Mouse (Mus musculus) MEL (cell line): ENCODE measurements around the gene Kat7. TPM values are rescaled to one million over a fixed set of nuclear protein-coding genes. Genes with fewer than 3 reads are reported as not detected.

ENCODE experiments used
- DNase-seq: peaks from one replicate; pipeline ENCODE4 v3.0.0; 2011; ENCODE audit warnings: low read depth, low spot score
- H3K27ac ChIP-seq: 2 replicates; pipeline ENCODE4 v1.5.1; 2012; ENCODE audit warnings: low read depth, mild to moderate bottlenecking, control low read depth, low read length, moderate library complexity; ENCODE audit not compliant: control insufficient read depth
- H3K27me3 ChIP-seq, 2 experiments: fragments of 150-350 bp in 1 of 2; sonication (generic) in 1 of 2; 2 replicates each; pipeline ENCODE4 v1.6.1; 2012; ENCODE audit warnings: low read length in 2 of 2, mild to moderate bottlenecking in 2 of 2, improper control_type of control experiment in 1 of 2, moderate library complexity in 1 of 2; ENCODE audit not compliant: insufficient read depth in 2 of 2, control insufficient read depth in 1 of 2
- H3K36me3 ChIP-seq, 2 experiments: 2 replicates each; pipeline ENCODE4 v1.6.1; 2012 to 2014; ENCODE audit warnings: low read length in 2 of 2, improper control_type of control experiment in 1 of 2, inconsistent platforms in 1 of 2, mild to moderate bottlenecking in 1 of 2; ENCODE audit not compliant: insufficient read depth in 2 of 2, control insufficient read depth in 1 of 2
- H3K4me1 ChIP-seq, 2 experiments: fragments of 150-350 bp in 1 of 2; sonication (generic) in 1 of 2; 2 replicates each; pipeline ENCODE4 v1.6.1; 2012; ENCODE audit warnings: low read length in 2 of 2, improper control_type of control experiment in 1 of 2, mild to moderate bottlenecking in 1 of 2; ENCODE audit not compliant: insufficient read depth in 2 of 2, control insufficient read depth in 1 of 2
- H3K4me3 ChIP-seq, 2 experiments: fragments of 150-350 bp in 1 of 2; sonication (generic) in 1 of 2; 2 replicates each; pipeline ENCODE4 v1.5.1; 2012; ENCODE audit warnings: low read depth in 2 of 2, low read length in 2 of 2, mild to moderate bottlenecking in 2 of 2, moderate library complexity in 2 of 2, control low read depth in 1 of 2, improper control_type of control experiment in 1 of 2; ENCODE audit not compliant: control insufficient read depth in 1 of 2, insufficient read depth in 1 of 2
- H3K79me2 ChIP-seq: 2 replicates; pipeline ENCODE4 v1.6.1; 2012; ENCODE audit warnings: mild to moderate bottlenecking, low read length, moderate library complexity; ENCODE audit not compliant: control insufficient read depth, poor library complexity, insufficient read depth
- H3K9ac ChIP-seq: 2 replicates; pipeline ENCODE4 v1.6.1; 2012; ENCODE audit warnings: low read depth, mild to moderate bottlenecking, control low read depth, low read length, moderate library complexity; ENCODE audit not compliant: control insufficient read depth, poor library complexity, severe bottlenecking
- H3K9me3 ChIP-seq: fragments of 150-350 bp; sonication (generic); replicated peaks from 2 replicates; pipeline ENCODE4 v1.6.1; 2012; ENCODE audit warnings: mild to moderate bottlenecking, low read length, improper control_type of control experiment, moderate library complexity; ENCODE audit not compliant: insufficient read depth
- BHLHE40 ChIP-seq: IDR thresholded peaks from 2 replicates; pipeline ENCODE4 v1.6.1; 2012; ENCODE audit warnings: low read depth, mild to moderate bottlenecking, inconsistent platforms, low read length, improper control_type of control experiment, borderline replicate concordance
- CHD2 ChIP-seq: IDR thresholded peaks from 2 replicates; pipeline ENCODE4 v1.6.1; 2011; ENCODE audit warnings: low read length, improper control_type of control experiment
- CTCF ChIP-seq, 3 experiments: IDR thresholded peaks in 2 of 3; conservative IDR thresholded peaks in 1 of 3; 2 replicates each; pipeline ENCODE4 v1.5.1; 2011 to 2012; ENCODE audit warnings: low read length in 3 of 3, low read depth in 2 of 3, mild to moderate bottlenecking in 2 of 3, improper control_type of control experiment in 1 of 3, inconsistent platforms in 1 of 3, mixed read lengths in 1 of 3, moderate library complexity in 1 of 3; ENCODE audit not compliant: control insufficient read depth in 1 of 3, insufficient read depth in 1 of 3, poor library complexity in 1 of 3, severe bottlenecking in 1 of 3
- E2F4 ChIP-seq: IDR thresholded peaks from 2 replicates; pipeline ENCODE4 v1.6.1; 2011; ENCODE audit warnings: low read depth, low read length, improper control_type of control experiment, borderline replicate concordance
- ELF1 ChIP-seq: IDR thresholded peaks from 2 replicates; pipeline ENCODE4 v1.6.1; 2014; ENCODE audit warnings: low read depth, mild to moderate bottlenecking, inconsistent platforms, low read length, improper control_type of control experiment, moderate library complexity
- ETS1 ChIP-seq: IDR thresholded peaks from 2 replicates; pipeline ENCODE4 v1.6.1; 2012; ENCODE audit warnings: low read depth, mild to moderate bottlenecking, inconsistent platforms, low read length, improper control_type of control experiment, moderate library complexity
- GATA1 ChIP-seq: IDR thresholded peaks from 2 replicates; pipeline ENCODE4 v1.6.1; 2011; ENCODE audit warnings: low read depth, low read length, improper control_type of control experiment
- HCFC1 ChIP-seq: IDR thresholded peaks from 2 replicates; pipeline ENCODE4 v1.6.1; 2012; ENCODE audit warnings: low read depth, mild to moderate bottlenecking, inconsistent platforms, low read length, improper control_type of control experiment, moderate library complexity
- JUND ChIP-seq: IDR thresholded peaks from 2 replicates; pipeline ENCODE4 v1.6.1; 2011; ENCODE audit warnings: low read depth, mild to moderate bottlenecking, improper control_type of control experiment, low read length
- KAT2A ChIP-seq: conservative IDR thresholded peaks from 2 replicates; pipeline ENCODE4 v1.6.1; 2012; ENCODE audit warnings: low read depth, low read length, improper control_type of control experiment, inconsistent platforms
- MAFK ChIP-seq: IDR thresholded peaks from 2 replicates; pipeline ENCODE4 v1.6.1; 2011; ENCODE audit warnings: low read depth, mild to moderate bottlenecking, low read length, improper control_type of control experiment, borderline replicate concordance
- MAZ ChIP-seq: IDR thresholded peaks from 2 replicates; pipeline ENCODE4 v1.6.1; 2012; ENCODE audit warnings: low read depth, mild to moderate bottlenecking, inconsistent platforms, low read length, improper control_type of control experiment
- MEF2A ChIP-seq: IDR thresholded peaks from 2 replicates; pipeline ENCODE4 v1.6.1; 2014; ENCODE audit warnings: low read depth, mild to moderate bottlenecking, inconsistent platforms, low read length, improper control_type of control experiment; ENCODE audit not compliant: poor library complexity, insufficient replicate concordance, severe bottlenecking; ENCODE audit errors: extremely low read depth
- MXI1 ChIP-seq: IDR thresholded peaks from 2 replicates; pipeline ENCODE4 v1.6.1; 2011; ENCODE audit warnings: mild to moderate bottlenecking, low read depth, low read length, improper control_type of control experiment
- MYB ChIP-seq: IDR thresholded peaks from 2 replicates; pipeline ENCODE4 v1.6.1; 2011; ENCODE audit warnings: mild to moderate bottlenecking, low read depth, low read length, improper control_type of control experiment
- MYC ChIP-seq: IDR thresholded peaks from 2 replicates; pipeline ENCODE4 v1.6.1; 2011; ENCODE audit warnings: low read depth, mild to moderate bottlenecking, low read length, improper control_type of control experiment, moderate library complexity
- NELFE ChIP-seq: IDR thresholded peaks from 2 replicates; pipeline ENCODE4 v1.6.1; 2011; ENCODE audit warnings: low read depth, low read length, improper control_type of control experiment
- NRF1 ChIP-seq: IDR thresholded peaks from 2 replicates; pipeline ENCODE4 v1.6.1; 2014; ENCODE audit warnings: low read depth, mild to moderate bottlenecking, inconsistent platforms, low read length, improper control_type of control experiment, moderate library complexity; ENCODE audit not compliant: poor library complexity, insufficient read depth, severe bottlenecking
- POLR2AphosphoS5 ChIP-seq: IDR thresholded peaks from 2 replicates; pipeline ENCODE4 v1.6.1; 2012; ENCODE audit warnings: low read depth, borderline replicate concordance, mild to moderate bottlenecking, inconsistent platforms, low read length, moderate library complexity, mixed read lengths
- RCOR1 ChIP-seq: IDR thresholded peaks from 2 replicates; pipeline ENCODE4 v1.6.1; 2012; ENCODE audit warnings: low read depth, mild to moderate bottlenecking, inconsistent platforms, low read length, improper control_type of control experiment
- SIN3A ChIP-seq: IDR thresholded peaks from 2 replicates; pipeline ENCODE4 v1.6.1; 2012; ENCODE audit warnings: low read length, improper control_type of control experiment, inconsistent platforms
- SMC3 ChIP-seq: IDR thresholded peaks from 2 replicates; pipeline ENCODE4 v1.6.1; 2011; ENCODE audit warnings: low read depth, low read length, improper control_type of control experiment
- TAL1 ChIP-seq: IDR thresholded peaks from 2 replicates; pipeline ENCODE4 v1.6.1; 2012; ENCODE audit warnings: mild to moderate bottlenecking, inconsistent platforms, low read length, moderate library complexity, mixed read lengths
- TCF12 ChIP-seq: IDR thresholded peaks from 2 replicates; pipeline ENCODE4 v1.6.1; 2014; ENCODE audit warnings: low read depth, mild to moderate bottlenecking, inconsistent platforms, low read length, improper control_type of control experiment, moderate library complexity
- UBTF ChIP-seq: IDR thresholded peaks from 2 replicates; pipeline ENCODE4 v1.6.1; 2012; ENCODE audit warnings: low read depth, mild to moderate bottlenecking, inconsistent platforms, low read length, improper control_type of control experiment, moderate library complexity, borderline replicate concordance; ENCODE audit not compliant: insufficient read depth
- USF1 ChIP-seq: IDR thresholded peaks from 2 replicates; pipeline ENCODE4 v1.6.1; 2014; ENCODE audit warnings: low read depth, mild to moderate bottlenecking, inconsistent platforms, low read length, improper control_type of control experiment, moderate library complexity
- USF2 ChIP-seq, 2 experiments: IDR thresholded peaks; 2 replicates each; pipeline ENCODE4 v1.6.1; 2011 to 2012; ENCODE audit warnings: improper control_type of control experiment in 2 of 2, low read length in 2 of 2, borderline replicate concordance in 1 of 2, inconsistent platforms in 1 of 2, low read depth in 1 of 2, mild to moderate bottlenecking in 1 of 2; ENCODE audit not compliant: insufficient read depth in 1 of 2
- ZC3H11A ChIP-seq: IDR thresholded peaks from 2 replicates; pipeline ENCODE4 v1.6.1; 2012; ENCODE audit warnings: low read depth, mild to moderate bottlenecking, inconsistent platforms, low read length, improper control_type of control experiment
- ZKSCAN1 ChIP-seq: IDR thresholded peaks from 2 replicates; pipeline ENCODE4 v1.6.1; 2012; ENCODE audit warnings: low read depth, mild to moderate bottlenecking, inconsistent platforms, low read length, improper control_type of control experiment, moderate library complexity
- ZMIZ1 ChIP-seq: IDR thresholded peaks from 2 replicates; pipeline ENCODE4 v1.6.1; 2012; ENCODE audit warnings: low read depth, mild to moderate bottlenecking, inconsistent platforms, low read length, improper control_type of control experiment, moderate library complexity
- ZNF384 ChIP-seq: IDR thresholded peaks from 2 replicates; pipeline ENCODE4 v1.6.1; 2012; ENCODE audit warnings: low read depth, mild to moderate bottlenecking, inconsistent platforms, low read length, improper control_type of control experiment
- polyA plus RNA-seq, 2 experiments: library from polyadenylated mRNA; stranded (reverse) in 1 of 2; unstranded in 1 of 2; fragments of >175 nt in 1 of 2; fragments of >200 nt in 1 of 2; gene quantifications; 2 replicates each; pipeline versions ENCODE4 v1.2.1 to v1.2.4; 2012; ENCODE audit warnings: low replicate concordance in 2 of 2, low read depth in 1 of 2; ENCODE audit not compliant: insufficient read length in 2 of 2, insufficient read depth in 1 of 2, missing spikeins in 1 of 2
- total RNA-seq: library from RNA; depleted of rRNA; stranded (reverse); fragments of 300-350 nt; gene quantifications from 2 replicates; pipeline ENCODE4 v1.2.3, GENCODE M21; 2012

Gene Kat7
- total and polyA plus RNA-seq, 3 experiments, result 81.4 to 100 (median 95.4) TPM

- TF ChIP-seq TAL1 (peak; percentile 22; the same call in 1 of the 2 replicates), SIN3A (peak; percentile 22; the same call in 1 of the 2 replicates), USF1 (no peak), KAT2A (no peak), JUND (no peak), ETS1 (peak; percentile 80)
Measured at GRCm38 (mm10) chr11:95358263-95358662, 48.2 kb upstream of the Kat7 start (continued).

DNA sequence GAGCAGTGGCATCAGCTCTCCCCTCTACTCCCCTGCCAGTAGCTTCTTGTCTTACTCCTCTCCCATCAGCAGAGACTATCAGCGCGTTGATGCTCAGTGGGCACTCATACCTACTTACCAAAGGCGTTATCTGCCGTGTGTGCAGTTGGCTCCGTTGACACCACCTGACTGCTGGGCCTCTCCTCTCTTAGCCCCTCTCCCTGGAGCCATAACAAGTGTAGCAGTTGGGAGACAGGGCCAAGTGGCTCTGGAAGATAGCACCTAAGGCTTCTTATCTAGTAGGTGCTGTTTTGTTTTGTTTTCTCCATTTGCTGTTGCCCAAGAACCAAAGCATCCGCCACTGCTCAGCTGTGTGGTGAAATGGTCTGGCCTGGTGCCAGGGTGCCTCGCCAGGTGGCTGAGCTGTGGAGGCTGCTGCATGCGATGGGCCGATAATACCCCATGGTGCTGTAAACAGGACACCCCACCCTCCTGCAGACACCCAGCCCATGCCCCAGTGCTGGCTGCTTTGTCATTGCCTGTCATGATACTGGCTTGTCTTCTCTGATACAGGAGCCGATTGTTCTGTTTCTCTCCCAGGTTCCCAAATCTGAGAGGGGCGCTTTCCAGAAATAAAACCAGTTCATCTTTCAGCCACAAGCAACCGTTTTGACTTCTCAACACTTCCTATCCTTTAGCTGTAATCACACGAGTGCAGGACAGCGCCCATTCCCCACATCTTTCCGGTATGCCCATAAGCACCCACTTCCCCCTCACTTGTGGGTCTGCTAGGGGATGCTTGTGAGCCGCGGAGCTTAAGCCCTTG, 46.6 kb upstream of the Kat7 start:
- H3K36me3 ChIP-seq, result peaks cover 11 to 52% of the 10 kb centered on the region in 2 experiments; a peak in 3 of 4 replicates
- peak overlapping the region; percentile 29 for H3K9ac ChIP-seq
- no peak overlapping the region for H3K4me3 ChIP-seq
- no peaks in the 10 kb centered on the region for H3K9me3 ChIP-seq
- no peaks in the 10 kb centered on the region for H3K27me3 ChIP-seq
- DNase-seq, result peak; percentile 100
- peak overlapping the region; percentile 93 for H3K27ac ChIP-seq
- peaks cover 43 to 55% of the 10 kb centered on the region in 2 experiments for H3K4me1 ChIP-seq
- H3K79me2 ChIP-seq, result no peaks in the 10 kb centered on the region
- TF ChIP-seq UBTF, result no peak
- peak; percentile 95 for TF ChIP-seq TAL1
- peak; percentile 98 for TF ChIP-seq TCF12
- TF ChIP-seq ZNF384, result peak; percentile 16
- peak; percentile 71 for TF ChIP-seq MAFK
- TF ChIP-seq JUND, result peak; percentile 72; the same call in 1 of the 2 replicates
- peak; percentile 26; the same call in 1 of the 2 replicates for TF ChIP-seq ZC3H11A
- TF ChIP-seq MXI1, result peak; percentile 79
- TF ChIP-seq E2F4, result no peak
- TF ChIP-seq ZMIZ1, result peak; percentile 76
- TF ChIP-seq USF2 (IDR thresholded peaks at IDR 0.05; ENCODE audit: borderline replicate concordance in 1 of 2, insufficient read depth in 1 of 2, low read depth in 1 of 2, low read length in 2 of 2), result 0 out of 4 replicates have a peak, but pooled peaks of 1 of the 2 experiments have one; percentile 44
- no peak; a peak in 1 of 6 replicates for TF ChIP-seq CTCF (IDR thresholded peaks at IDR 0.05 in 2 of 3, conservative IDR thresholded peaks at IDR 0.05 in 1 of 3; ENCODE audit: control insufficient read depth in 1 of 3, insufficient read depth in 1 of 3, low read depth in 2 of 3, low read length in 3 of 3, poor library complexity in 1 of 3, severe bottlenecking in 1 of 3)
- peak; percentile 20 for TF ChIP-seq ZKSCAN1
- peak; percentile 88 for TF ChIP-seq MAZ
- peak; percentile 99 for TF ChIP-seq ETS1
- TF ChIP-seq POLR2AphosphoS5, result peak; percentile 23; the same call in 1 of the 2 replicates
- TF ChIP-seq CHD2, result peak; percentile 15; the same call in 1 of the 2 replicates
- peak; percentile 65 for TF ChIP-seq HCFC1
- TF ChIP-seq ELF1, result peak; percentile 41; the same call in 1 of the 2 replicates
- peak; percentile 90 for TF ChIP-seq USF1
- TF ChIP-seq NELFE, result peak; percentile 56; the same call in 1 of the 2 replicates
- TF ChIP-seq MYC, result peak; percentile 93
- peak; percentile 17; the same call in 1 of the 2 replicates for TF ChIP-seq NRF1
- peak; percentile 8; the same call in 1 of the 2 replicates for TF ChIP-seq SMC3
- peak; percentile 97 for TF ChIP-seq MYB
- TF ChIP-seq RCOR1, result peak; percentile 97
- TF ChIP-seq MEF2A, result peak; percentile 88
- TF ChIP-seq GATA1, result peak; percentile 98
- peak; percentile 99 for TF ChIP-seq SIN3A
- TF ChIP-seq BHLHE40, result peak; percentile 49
